Mouse (Mus musculus) v-Abl transformed pro-B cells (cell line): ENCODE data around the gene Dyrk1a.

Experiments
- in situ Hi-C, 2 experiments: fragments of 400-800 bp; cut with MboI; formaldehyde crosslinking; loops; one replicate each; pipeline ENCODE4 v1.15.1; 2025; ENCODE audit not compliant: unreplicated experiment in 2 of 2

Gene Dyrk1a

GRCm38 (mm10) chr16:94551934-94552333 is 17.9 kb upstream of the Dyrk1a start:
- in situ Hi-C loops = no loop called here

GRCm38 (mm10) chr16:94555346-94555745 is 14.5 kb upstream of the Dyrk1a start:
- in situ Hi-C loops = no loop called here

- in situ Hi-C loops = no loop called here
Observed at GRCm38 (mm10) chr16:94556228-94556627, 13.6 kb upstream of the Dyrk1a start.

- in situ Hi-C loops = no loop called here
Observed at GRCm38 (mm10) chr16:94559282-94559681, 10.5 kb upstream of the Dyrk1a start.

- in situ Hi-C loops = no loop called here
Observed at GRCm38 (mm10) chr16:94559782-94560181, 10.0 kb upstream of the Dyrk1a start.

GRCm38 (mm10) chr16:94560618-94561017 is 9.2 kb upstream of the Dyrk1a start:
- in situ Hi-C loops = no loop called here

- in situ Hi-C loops = loop anchor here (5.0 kb wide), 2 partner anchors 34 to 39 kb away; partner anchors contain the start of gene Vps26c (in 1 of the 2)
Observed at GRCm38 (mm10) chr16:94566124-94566523, 3.7 kb upstream of the Dyrk1a start.

- in situ Hi-C loops = loop anchor here (5.0 kb wide), 2 partner anchors 35 to 40 kb away; partner anchors contain the start of gene Vps26c (in 1 of the 2)
Observed at GRCm38 (mm10) chr16:94566834-94567585, 2.8 kb upstream of the Dyrk1a start.

- in situ Hi-C loops = loop anchor here (5.0 kb wide), 2 partner anchors 35 to 40 kb away; partner anchors contain the start of gene Vps26c (in 1 of the 2)
Observed at GRCm38 (mm10) chr16:94567751-94568150, 2.1 kb upstream of the Dyrk1a start.

GRCm38 (mm10) chr16:94568335-94569228 is 1.2 kb upstream of the Dyrk1a start:
- in situ Hi-C loops = loop anchor here (5.0 kb wide), 2 partner anchors 36 to 41 kb away; partner anchors contain the start of gene Vps26c (in 1 of the 2)

- in situ Hi-C loops = no loop called here
Observed at GRCm38 (mm10) chr16:94570361-94571041, 691 bp downstream of the Dyrk1a start.

GRCm38 (mm10) chr16:94571111-94571993 is 1.5 kb downstream of the Dyrk1a start:
- in situ Hi-C loops = no loop called here

GRCm38 (mm10) chr16:94572422-94572821 is 2.6 kb downstream of the Dyrk1a start:
- in situ Hi-C loops = no loop called here

GRCm38 (mm10) chr16:94574025-94574717 is 4.4 kb downstream of the Dyrk1a start:
- in situ Hi-C loops = no loop called here

GRCm38 (mm10) chr16:94574718-94575094 is 4.9 kb downstream of the Dyrk1a start:
- in situ Hi-C loops = no loop called here

- in situ Hi-C loops = no loop called here
Observed at GRCm38 (mm10) chr16:94575757-94576156, 5.9 kb downstream of the Dyrk1a start.

- in situ Hi-C loops = no loop called here
Observed at GRCm38 (mm10) chr16:94579348-94579747, 9.5 kb downstream of the Dyrk1a start.

- in situ Hi-C loops = no loop called here
Observed at GRCm38 (mm10) chr16:94580844-94581405, 11.1 kb downstream of the Dyrk1a start.
